Mouse (Mus musculus) spleen, adult 2 months (tissue): ENCODE measurements around the gene Stac2.

Experiments used
- CTCF ChIP-seq: fragments of 200-500 bp; IDR thresholded peaks from 2 replicates; pipeline ENCODE4 v1.5.1; 2011; ENCODE audit warnings: mild to moderate bottlenecking, inconsistent platforms; ENCODE audit not compliant: insufficient read depth, insufficient read length, insufficient replicate concordance; ENCODE audit errors: extremely low read depth
- POLR2A ChIP-seq: fragments of 200-500 bp; IDR thresholded peaks from 2 replicates; pipeline ENCODE4 v1.6.1; 2011; ENCODE audit warnings: low read depth, low read length, inconsistent platforms

DNA sequence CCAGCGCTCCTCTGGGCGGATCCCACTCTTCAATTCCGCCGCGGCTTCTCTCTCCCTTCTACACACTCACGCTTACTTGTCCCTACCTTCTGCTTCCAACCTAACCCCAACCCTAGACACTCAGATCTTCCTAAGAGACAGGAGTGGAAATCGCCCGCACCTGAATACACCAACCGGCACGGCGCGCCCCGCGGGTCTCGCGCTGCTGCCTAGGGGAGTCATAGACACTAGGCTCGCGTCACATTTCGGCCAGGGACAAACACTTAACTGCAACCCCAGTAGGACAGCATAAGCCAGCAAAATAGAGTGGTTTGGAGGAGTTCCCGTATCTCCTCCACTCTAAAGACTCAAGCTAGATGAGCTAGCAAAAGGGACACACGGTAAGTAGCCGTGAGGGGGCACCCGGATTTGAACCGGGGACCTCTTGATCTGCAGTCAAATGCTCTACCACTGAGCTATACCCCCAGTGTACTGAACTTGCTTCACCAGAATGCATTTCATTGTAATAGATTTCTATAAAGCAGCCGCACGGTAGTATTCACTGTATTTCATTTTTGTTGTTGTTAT, 64.6 kb downstream of the Stac2 start:
- TF ChIP-seq CTCF, result no peak
- no peak for TF ChIP-seq POLR2A
